Mouse (Mus musculus) kidney, postnatal 10 days (tissue): ENCODE data around the gene Olfr1121.
"Not testable (repeated sequence)": the region's sequence is repeated elsewhere in the genome, so short reads cannot be mapped to it uniquely, and the experiment has no call there.

ENCODE experiments used
- DNase-seq: peaks from one replicate; pipeline ENCODE4 v3.0.0; 2021; ENCODE audit warnings: mixed read lengths

Gene Olfr1121

GRCm38 (mm10) chr2:87369595-87369994 lies at the start of gene Olfr1121:
Gene Olfr1121, plus strand, starts transcription at chr2:87369895.
- no peak for DNase-seq

GRCm38 (mm10) chr2:87354515-87354914 lies 15.2 kb upstream of the Olfr1121 start, which contains the start of gene Olfr1120:
Gene Olfr1120, plus strand, starts transcription at chr2:87354815.
- no peak for DNase-seq

GRCm38 (mm10) chr2:87360121-87360520 lies 9.6 kb upstream of the Olfr1121 start:
- not testable (repeated sequence) for DNase-seq

- DNase-seq, result no peak
These were observed 2.0 kb downstream of the Olfr1121 start for GRCm38 (mm10) chr2:87371726-87372125.

- DNase-seq, result no peak
These were observed 14.2 kb downstream of the Olfr1121 start for GRCm38 (mm10) chr2:87383935-87384334.

GRCm38 (mm10) chr2:87385549-87385948 lies 15.9 kb downstream of the Olfr1121 start, which contains the start of gene Olfr1122:
Gene Olfr1122, plus strand, starts transcription at chr2:87385849.
- DNase-seq, result no peak

GRCm38 (mm10) chr2:87393605-87394004 lies 23.9 kb downstream of the Olfr1121 start:
- DNase-seq, result not testable (repeated sequence)

- not testable (repeated sequence) for DNase-seq
These were observed 25.0 kb downstream of the Olfr1121 start for GRCm38 (mm10) chr2:87394686-87395085.

GRCm38 (mm10) chr2:87416335-87416734 lies 46.6 kb downstream of the Olfr1121 start, which contains the start of gene Olfr1123:
Gene Olfr1123, plus strand, starts transcription at chr2:87416635.
- no peak for DNase-seq
